Mouse (Mus musculus): ENCODE results near the gene Zfp42. TPM values are rescaled to one million over a fixed set of nuclear protein-coding genes. Genes with fewer than 3 reads are reported as not detected.

Zfp42 gene
- polyA plus RNA-seq, 1 experiment from 2014 or later = not detected

Other genes with a start within 250 kb of the Zfp42 start
- gene Triml1, start 165.5 kb downstream of the Zfp42 start, polyA plus RNA-seq (2015; fragmentation: Nextera tagmentation; extraction: Ambion mirVana) = not detected in 2 replicates
- gene Triml2, start 126.4 kb downstream of the Zfp42 start, polyA plus RNA-seq (2015; fragmentation: Nextera tagmentation; extraction: Ambion mirVana) = not detected in 2 replicates
- not detected in 2 replicates for gene Adam26b, start 221.1 kb upstream of the Zfp42 start, polyA plus RNA-seq (2015; fragmentation: Nextera tagmentation; extraction: Ambion mirVana)